Mouse (Mus musculus) E14TG2a.4 (cell line): Measurements from ENCODE around the gene Barhl1.

Experiments used
- H3K27me3 ChIP-seq: 2 replicates; pipeline ENCODE4 v1.6.1; 2014; ENCODE audit warnings: low read length, control low read depth; ENCODE audit not compliant: insufficient read depth
- H3K36me3 ChIP-seq: 2 replicates; pipeline ENCODE4 v1.6.1; 2014; ENCODE audit warnings: low read length, control low read depth; ENCODE audit not compliant: insufficient read depth
- H3K4me1 ChIP-seq: replicated peaks from 2 replicates; pipeline ENCODE4 v1.6.1; 2014; ENCODE audit warnings: low read depth, low read length, control low read depth
- H3K4me3 ChIP-seq: replicated peaks from 2 replicates; pipeline ENCODE4 v1.5.1; 2014; ENCODE audit warnings: mild to moderate bottlenecking, low read length
- H3K9me3 ChIP-seq: 2 replicates; pipeline ENCODE4 v1.6.1; 2014; ENCODE audit warnings: low read length, control low read depth
- CTCF ChIP-seq: conservative IDR thresholded peaks from 2 replicates; pipeline ENCODE4 v1.5.1; 2014; ENCODE audit warnings: low read length
- NANOG ChIP-seq: IDR thresholded peaks from 2 replicates; pipeline ENCODE4 v1.6.1; 2014; ENCODE audit warnings: borderline replicate concordance, low read length, mixed read lengths
- POU5F1 ChIP-seq: IDR thresholded peaks from 2 replicates; pipeline ENCODE4 v1.6.1; 2014; ENCODE audit warnings: low read length, borderline replicate concordance

Barhl1 gene

GRCm38 (mm10) chr2:28909186-28909817 lies 7.2 kb downstream of the Barhl1 start:
- H3K9me3 ChIP-seq = 0 out of 2 replicates have a peak, but pooled peaks cover 2% of the 10 kb centered on the region
- peaks cover 25% of the 10 kb centered on the region for H3K36me3 ChIP-seq
- peaks cover 56% of the 10 kb centered on the region for H3K4me1 ChIP-seq
- TF ChIP-seq NANOG = no peak
- no peak for TF ChIP-seq CTCF
- no peak for TF ChIP-seq POU5F1
- H3K27me3 ChIP-seq = peaks cover 65% of the 10 kb centered on the region
- H3K4me3 ChIP-seq = peak overlapping the region; percentile 68

- peaks cover 33% of the 10 kb centered on the region for H3K36me3 ChIP-seq
- H3K4me1 ChIP-seq = peaks cover 56% of the 10 kb centered on the region
- H3K4me3 ChIP-seq = peak overlapping the region; percentile 68
- peaks cover 57% of the 10 kb centered on the region for H3K27me3 ChIP-seq
- H3K9me3 ChIP-seq = 0 out of 2 replicates have a peak, but pooled peaks cover 2% of the 10 kb centered on the region
- TF ChIP-seq POU5F1 (no peak), NANOG (no peak), CTCF (no peak)
Observed at GRCm38 (mm10) chr2:28908389-28909153, 7.9 kb downstream of the Barhl1 start.

- peaks cover 56% of the 10 kb centered on the region for H3K4me1 ChIP-seq
- TF ChIP-seq POU5F1 (peak; percentile 11; the same call in 1 of the 2 replicates), CTCF (no peak)
- peaks cover 40% of the 10 kb centered on the region for H3K36me3 ChIP-seq
- peaks cover 50% of the 10 kb centered on the region for H3K27me3 ChIP-seq
- H3K9me3 ChIP-seq = 0 out of 2 replicates have a peak, but pooled peaks cover 2% of the 10 kb centered on the region
- peak overlapping the region; percentile 68 for H3K4me3 ChIP-seq
Observed at GRCm38 (mm10) chr2:28907691-28908388, 8.6 kb downstream of the Barhl1 start.

GRCm38 (mm10) chr2:28905561-28905960 lies 10.9 kb downstream of the Barhl1 start:
- TF ChIP-seq NANOG (no peak), CTCF (no peak), POU5F1 (no peak)
- Histone ChIP-seq H3K27me3 (peaks cover 27% of the 10 kb centered on the region), H3K4me3 (no peak overlapping the region), H3K36me3 (peaks cover 63% of the 10 kb centered on the region), H3K4me1 (peaks cover 36% of the 10 kb centered on the region), H3K9me3 (no peaks in the 10 kb centered on the region)

- peaks cover 20% of the 10 kb centered on the region for H3K27me3 ChIP-seq
- peaks cover 70% of the 10 kb centered on the region for H3K36me3 ChIP-seq
- H3K4me3 ChIP-seq = no peak overlapping the region
- H3K4me1 ChIP-seq = peaks cover 30% of the 10 kb centered on the region
- no peaks in the 10 kb centered on the region for H3K9me3 ChIP-seq
- no peak for TF ChIP-seq POU5F1
- TF ChIP-seq CTCF = no peak
- TF ChIP-seq NANOG = no peak
Observed at GRCm38 (mm10) chr2:28904786-28905185, 11.7 kb downstream of the Barhl1 start.

GRCm38 (mm10) chr2:28903871-28904270 lies 12.6 kb downstream of the Barhl1 start:
- H3K4me1 ChIP-seq = peaks cover 22% of the 10 kb centered on the region
- H3K27me3 ChIP-seq = peaks cover 10% of the 10 kb centered on the region
- no peaks in the 10 kb centered on the region for H3K9me3 ChIP-seq
- TF ChIP-seq CTCF = no peak
- no peak for TF ChIP-seq NANOG
- no peak for TF ChIP-seq POU5F1
- no peak overlapping the region for H3K4me3 ChIP-seq
- peaks cover 78% of the 10 kb centered on the region for H3K36me3 ChIP-seq

GRCm38 (mm10) chr2:28902291-28902690 lies 14.2 kb downstream of the Barhl1 start:
- H3K4me3 ChIP-seq = no peak overlapping the region
- H3K36me3 ChIP-seq = peaks cover 94% of the 10 kb centered on the region
- no peaks in the 10 kb centered on the region for H3K9me3 ChIP-seq
- peaks cover 8% of the 10 kb centered on the region for H3K4me1 ChIP-seq
- TF ChIP-seq NANOG (no peak), POU5F1 (no peak)
- 0 out of 2 replicates have a peak, but pooled peaks cover 3% of the 10 kb centered on the region for H3K27me3 ChIP-seq

GRCm38 (mm10) chr2:28897340-28897899 lies 19.0 kb downstream of the Barhl1 start:
- TF ChIP-seq NANOG (no peak), CTCF (no peak), POU5F1 (no peak)
- Histone ChIP-seq H3K4me3 (no peak overlapping the region), H3K36me3 (peaks cover 99% of the 10 kb centered on the region)

More at GRCm38 (mm10) chr2:28897340-28897899, 19.0 kb downstream of the Barhl1 start:
- Histone ChIP-seq H3K4me1 (no peaks in the 10 kb centered on the region), H3K27me3 (no peaks in the 10 kb centered on the region), H3K9me3 (no peaks in the 10 kb centered on the region)
